Mouse (Mus musculus) midbrain, embryonic 12.5 days (tissue): Measurements from ENCODE around the gene Rhox10. TPM values are rescaled to one million over a fixed set of nuclear protein-coding genes. Genes with fewer than 3 reads are reported as not detected.
"Not testable (repeated sequence)": the region's sequence is repeated elsewhere in the genome, so short reads cannot be mapped to it uniquely, and the experiment has no call there.

Source experiments
- ATAC-seq: fragments of 200-750 bp; cut with Nextera tagmentation; 2 replicates; pipeline ENCODE4 v1.8.0; 2017; ENCODE audit warnings: low read depth, moderate TSS enrichment, moderate library complexity; ENCODE audit not compliant: low FRiP score
- H3K27ac ChIP-seq: fragments of 300-500 bp; sonication (generic); replicated peaks from 2 replicates; pipeline ENCODE4 v1.5.1; 2016; ENCODE audit warnings: mild to moderate bottlenecking
- H3K27me3 ChIP-seq: fragments of 300-500 bp; sonication (generic); 2 replicates; pipeline ENCODE4 v1.6.1; 2016; ENCODE audit warnings: mild to moderate bottlenecking
- H3K36me3 ChIP-seq: fragments of 300-500 bp; sonication (generic); 2 replicates; pipeline ENCODE4 v1.6.1; 2016
- H3K4me1 ChIP-seq: fragments of 300-500 bp; sonication (generic); 2 replicates; pipeline ENCODE4 v1.6.1; 2016
- H3K4me2 ChIP-seq: fragments of 300-500 bp; sonication (generic); replicated peaks from 2 replicates; pipeline ENCODE4 v1.6.1; 2016; ENCODE audit warnings: mild to moderate bottlenecking, moderate library complexity
- H3K4me3 ChIP-seq: fragments of 300-500 bp; sonication (generic); 2 replicates; pipeline ENCODE4 v1.5.1; 2016; ENCODE audit warnings: mild to moderate bottlenecking
- H3K9ac ChIP-seq: fragments of 300-500 bp; sonication (generic); replicated peaks from 2 replicates; pipeline ENCODE4 v1.6.1; 2016; ENCODE audit warnings: mild to moderate bottlenecking, moderate library complexity
- H3K9me3 ChIP-seq: fragments of 300-500 bp; sonication (generic); 2 replicates; pipeline ENCODE4 v1.6.1; 2016; ENCODE audit warnings: mild to moderate bottlenecking
- WGBS: fragments of 180-500 bp; shearing (Covaris S2); methylation state at CpG from one replicate; pipeline ENCODE4 v1.1.7; 2016; 5-methylcytosine and 5-hydroxymethylcytosine counted together
- polyA plus RNA-seq: library from polyadenylated mRNA; unstranded; fragments of >200 nt; fragmentation: Nextera tagmentation; extraction: Ambion mirVana; gene quantifications from 2 replicates; pipeline ENCODE4 v1.2.1, GENCODE M21; 2016

The Rhox10 gene
- polyA plus RNA-seq: not detected in 2 replicates

DNA sequence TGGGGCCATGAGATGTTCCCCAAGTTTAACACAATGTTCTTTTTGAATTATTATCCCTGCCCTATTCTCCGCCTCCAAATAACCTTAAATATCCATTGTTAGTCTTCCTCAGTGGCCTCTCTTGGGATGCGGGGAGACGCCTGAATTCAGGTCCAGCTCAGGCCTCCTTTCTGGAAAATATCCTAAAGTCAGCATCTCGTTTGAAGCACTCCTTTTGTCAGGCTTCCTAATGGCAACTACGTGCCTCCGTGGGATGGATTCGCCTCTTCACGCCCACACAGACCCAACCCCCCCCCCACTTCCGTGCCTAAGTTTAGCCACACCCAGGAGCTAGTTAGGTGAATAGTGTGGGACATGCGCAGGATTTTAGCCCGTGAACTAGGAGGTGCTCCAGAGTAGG lies at the start of gene Rhox10:
Rhox10 (plus strand) TSS at position 301 of the 400 bp plus-strand sequence.
- ATAC-seq: no peak
- H3K9me3 ChIP-seq: no peaks in the 10 kb centered on the region
- no peaks in the 10 kb centered on the region for H3K27me3 ChIP-seq
- H3K9ac ChIP-seq: no peak within 1 kb of the TSS
- H3K27ac ChIP-seq: no peak within 1 kb of the TSS
- no peaks in the 10 kb centered on the region for H3K36me3 ChIP-seq
- no peak within 1 kb of the TSS for H3K4me2 ChIP-seq
- no peak within 1 kb of the TSS for H3K4me3 ChIP-seq
- 91% methylated on average over 11 of the region's 11 CpGs for WGBS
- H3K4me1 ChIP-seq: no peaks in the 10 kb centered on the region

DNA sequence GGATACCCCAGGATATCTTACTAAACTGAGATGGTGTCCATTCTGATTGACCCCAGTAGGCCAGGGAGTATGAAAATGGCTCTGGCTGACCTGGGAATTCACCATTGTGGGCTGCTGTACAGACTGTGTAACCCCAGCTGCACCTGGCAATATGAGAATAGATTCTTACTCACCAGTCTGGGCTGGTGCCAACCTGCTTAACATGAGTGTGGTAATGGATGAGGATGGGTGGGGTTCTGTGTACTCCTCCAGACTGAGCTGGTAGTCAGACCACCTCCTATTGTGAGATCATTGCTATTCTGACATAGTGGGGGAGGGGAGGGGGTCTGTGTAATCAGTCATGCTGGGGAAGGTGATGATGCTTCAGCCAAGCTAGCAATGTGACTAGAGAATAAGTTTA lies 47.7 kb upstream of the Rhox10 start, which contains the start of gene Btg1-ps1:
Btg1-ps1 (minus strand) TSS at position 219 of the 400 bp plus-strand sequence.
- H3K27me3 ChIP-seq, H3K27ac ChIP-seq, H3K9me3 ChIP-seq, H3K4me1 ChIP-seq, H3K9ac ChIP-seq, H3K36me3 ChIP-seq, H3K4me3 ChIP-seq, ATAC-seq, H3K4me2 ChIP-seq: not testable (repeated sequence)

DNA sequence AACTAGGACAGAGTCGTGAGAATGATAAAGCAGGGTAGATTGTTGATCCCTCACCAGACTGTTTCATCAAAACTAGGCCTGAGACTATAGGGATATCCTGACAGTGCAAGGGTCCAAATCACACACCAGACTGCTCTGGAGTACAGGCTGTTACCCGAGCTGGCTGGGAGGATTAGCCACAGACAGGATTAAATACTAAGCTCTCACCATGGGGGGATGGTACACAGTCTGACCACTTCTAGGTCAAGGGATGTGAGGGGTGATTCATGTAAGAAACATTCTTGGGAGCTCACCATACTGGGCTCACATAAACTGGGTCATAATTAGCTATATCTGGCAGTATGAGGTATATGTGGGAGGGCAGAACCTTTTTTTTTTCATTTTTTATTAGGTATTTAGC lies 32.4 kb upstream of the Rhox10 start:
- Histone ChIP-seq H3K4me3 (no peak overlapping the region), H3K4me2 (no peak overlapping the region), H3K27me3 (no peaks in the 10 kb centered on the region), H3K27ac (no peak overlapping the region), H3K4me1 (no peaks in the 10 kb centered on the region), H3K9me3 (no peaks in the 10 kb centered on the region), H3K36me3 (no peaks in the 10 kb centered on the region), H3K9ac (no peak overlapping the region)
- 44% methylated on average over 2 of the region's 2 CpGs for WGBS
- no peak for ATAC-seq

DNA sequence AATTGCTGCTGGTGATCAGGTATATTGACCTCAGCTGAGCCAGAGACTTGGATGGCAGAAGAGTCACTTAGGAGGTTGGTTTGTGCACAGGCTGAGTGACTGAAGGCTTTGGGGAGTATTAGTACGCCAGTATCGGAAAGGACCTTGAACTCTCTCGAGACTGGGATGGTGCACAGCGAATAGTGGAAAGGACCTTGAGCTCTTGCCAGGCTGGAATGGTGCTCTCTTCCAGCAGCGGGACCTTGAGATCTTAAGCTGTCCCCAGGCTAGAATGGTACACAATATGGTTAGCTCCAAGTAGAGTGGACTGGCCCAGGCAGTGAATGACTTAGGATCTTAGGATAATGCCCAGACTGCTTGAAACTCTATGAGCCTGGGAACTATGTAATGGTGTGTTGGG lies 26.6 kb upstream of the Rhox10 start:
- Histone ChIP-seq H3K9ac (no peak overlapping the region), H3K4me2 (no peak overlapping the region), H3K9me3 (no peaks in the 10 kb centered on the region), H3K27ac (no peak overlapping the region), H3K4me3 (no peak overlapping the region), H3K4me1 (no peaks in the 10 kb centered on the region), H3K36me3 (no peaks in the 10 kb centered on the region), H3K27me3 (no peaks in the 10 kb centered on the region)
- ATAC-seq: no peak
- WGBS: 91% methylated on average over 5 of the region's 5 CpGs

DNA sequence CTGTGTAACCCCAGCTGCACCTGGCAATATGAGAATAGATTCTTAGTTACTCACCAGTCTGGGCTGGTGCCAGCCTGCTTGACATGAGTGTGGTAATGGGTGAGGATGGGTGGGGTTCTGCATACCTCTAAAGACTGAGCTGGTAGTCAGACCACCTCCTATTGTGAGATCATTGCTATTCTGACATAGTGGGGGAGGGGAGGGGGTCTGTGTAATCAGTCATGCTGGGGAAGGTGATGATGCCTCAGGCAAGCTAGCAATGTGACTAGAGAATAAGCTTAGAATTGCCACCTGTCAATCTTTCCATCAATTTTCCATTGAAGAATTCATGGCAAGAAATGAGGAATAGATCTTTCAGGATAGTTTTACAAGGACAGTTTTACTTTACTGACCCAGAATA lies 23.3 kb upstream of the Rhox10 start, which contains the start of gene Btg1-ps2:
Btg1-ps2 (minus strand) TSS at position 101 of the 400 bp plus-strand sequence.
- H3K9ac ChIP-seq: not testable (repeated sequence)

DNA sequence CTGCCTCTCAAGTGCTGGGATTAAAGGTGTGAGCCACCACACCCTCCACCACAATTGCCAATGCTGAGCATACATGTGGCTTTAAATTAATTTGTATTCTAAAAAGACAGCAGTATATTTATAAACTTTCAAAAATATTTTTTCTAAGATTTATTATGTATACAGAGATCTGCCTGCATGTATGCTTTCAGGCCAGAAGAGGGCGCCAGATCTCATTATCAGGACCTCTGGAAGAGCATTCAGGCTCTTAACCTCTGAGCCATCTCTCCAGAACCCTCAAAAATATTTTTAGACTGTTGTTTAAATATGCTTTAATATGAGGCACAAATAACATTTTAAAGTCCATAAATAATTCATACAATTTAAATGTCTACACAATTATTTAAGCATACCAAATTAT lies 4.7 kb upstream of the Rhox10 start:
- 0% methylated on average over 1 of the region's 1 CpGs for WGBS
- no peak overlapping the region for H3K4me2 ChIP-seq
- H3K27me3 ChIP-seq: no peaks in the 10 kb centered on the region
- H3K4me1 ChIP-seq: no peaks in the 10 kb centered on the region
- no peaks in the 10 kb centered on the region for H3K36me3 ChIP-seq
- no peak overlapping the region for H3K9ac ChIP-seq
- no peak for ATAC-seq
- no peak overlapping the region for H3K4me3 ChIP-seq
- H3K9me3 ChIP-seq: no peaks in the 10 kb centered on the region
- H3K27ac ChIP-seq: no peak overlapping the region

More for the DNA sequence above, 23.3 kb upstream of the Rhox10 start, which contains the start of gene Btg1-ps2:
- not testable (repeated sequence) for H3K4me1 ChIP-seq, H3K36me3 ChIP-seq, H3K27me3 ChIP-seq, H3K4me3 ChIP-seq, H3K9me3 ChIP-seq, H3K27ac ChIP-seq, H3K4me2 ChIP-seq, ATAC-seq

DNA sequence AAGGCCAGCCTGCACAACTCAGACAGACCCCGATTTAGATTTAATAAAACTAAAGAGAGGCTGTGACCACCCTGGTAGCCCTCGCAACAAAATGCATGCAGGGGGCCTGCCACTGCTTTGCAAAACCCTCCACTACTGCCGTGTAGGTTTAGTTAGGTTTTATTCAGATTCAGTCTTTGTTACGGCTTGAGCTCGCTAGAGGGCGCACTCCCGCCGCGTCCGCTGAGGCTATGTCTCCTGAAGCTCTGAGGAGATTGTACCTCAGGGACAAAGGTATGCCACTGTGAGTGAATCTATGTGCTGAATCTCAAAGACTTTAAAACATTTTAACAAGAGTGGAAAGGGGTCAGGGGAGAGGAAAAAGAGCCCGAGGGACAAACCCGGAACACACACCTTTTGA lies 18.0 kb downstream of the Rhox10 start:
- no peak for ATAC-seq
- Histone ChIP-seq H3K4me1 (no peaks in the 10 kb centered on the region), H3K27ac (no peak overlapping the region), H3K9ac (no peak overlapping the region), H3K4me2 (no peak overlapping the region), H3K4me3 (no peak overlapping the region), H3K36me3 (no peaks in the 10 kb centered on the region), H3K9me3 (no peaks in the 10 kb centered on the region), H3K27me3 (no peaks in the 10 kb centered on the region)
- WGBS: 24% methylated on average over 12 of the region's 12 CpGs

DNA sequence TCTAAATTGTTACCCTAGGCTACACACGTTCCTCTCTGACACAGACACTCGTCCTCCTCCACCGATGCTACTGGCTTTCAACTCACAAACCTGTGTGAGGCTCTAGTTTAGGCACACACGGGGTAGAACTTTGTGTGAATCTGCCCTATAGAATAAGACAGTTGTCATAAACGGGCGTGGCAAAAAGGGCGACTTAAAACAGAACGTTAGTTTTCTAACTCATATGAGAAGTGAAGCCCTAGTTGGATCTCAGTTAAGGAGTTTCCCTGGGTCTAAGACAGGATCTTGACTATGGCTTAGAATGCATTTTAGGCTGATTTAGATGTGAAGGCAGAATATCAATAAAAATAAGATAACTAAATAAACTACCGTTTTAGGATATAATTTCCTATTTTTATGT lies 18.8 kb downstream of the Rhox10 start, which contains the start of gene Rhox11:
Rhox11 (minus strand) TSS at position 101 of the 400 bp plus-strand sequence.
- Histone ChIP-seq H3K27me3 (no peaks in the 10 kb centered on the region), H3K9me3 (no peaks in the 10 kb centered on the region), H3K4me3 (no peak within 1 kb of the TSS), H3K4me2 (no peak within 1 kb of the TSS), H3K36me3 (no peaks in the 10 kb centered on the region), H3K4me1 (no peaks in the 10 kb centered on the region), H3K27ac (no peak within 1 kb of the TSS), H3K9ac (no peak within 1 kb of the TSS)
- no peak for ATAC-seq
- 84% methylated on average over 9 of the region's 9 CpGs for WGBS

DNA sequence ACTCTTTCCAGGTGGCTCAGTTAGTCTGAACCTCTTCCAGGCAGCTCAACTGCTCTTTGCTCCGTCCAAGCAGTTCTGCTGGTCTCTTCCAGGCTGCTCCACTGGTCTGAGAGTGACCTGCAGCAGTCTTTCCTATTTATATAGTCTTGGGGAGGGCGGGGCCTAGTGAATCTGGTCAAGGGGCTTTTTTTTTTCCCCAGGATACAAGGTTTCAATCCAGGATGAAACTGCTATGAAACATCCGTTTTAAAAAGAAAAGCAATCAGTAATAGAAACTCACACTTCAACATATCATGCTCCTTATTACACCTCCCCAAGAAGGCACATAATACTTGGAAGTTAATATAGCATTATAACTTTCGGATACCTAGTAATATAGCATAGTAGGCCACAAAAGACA lies 44.5 kb downstream of the Rhox10 start, which contains the start of gene Rhox12:
Rhox12 (minus strand) TSS at position 101 of the 400 bp plus-strand sequence.
- Histone ChIP-seq H3K27me3 (no peaks in the 10 kb centered on the region), H3K9ac (no peak within 1 kb of the TSS), H3K27ac (no peak within 1 kb of the TSS), H3K4me3 (no peak within 1 kb of the TSS), H3K4me2 (no peak within 1 kb of the TSS), H3K36me3 (no peaks in the 10 kb centered on the region), H3K4me1 (no peaks in the 10 kb centered on the region), H3K9me3 (no peaks in the 10 kb centered on the region)
- WGBS: 73% methylated on average over 4 of the region's 4 CpGs
- no peak for ATAC-seq

DNA sequence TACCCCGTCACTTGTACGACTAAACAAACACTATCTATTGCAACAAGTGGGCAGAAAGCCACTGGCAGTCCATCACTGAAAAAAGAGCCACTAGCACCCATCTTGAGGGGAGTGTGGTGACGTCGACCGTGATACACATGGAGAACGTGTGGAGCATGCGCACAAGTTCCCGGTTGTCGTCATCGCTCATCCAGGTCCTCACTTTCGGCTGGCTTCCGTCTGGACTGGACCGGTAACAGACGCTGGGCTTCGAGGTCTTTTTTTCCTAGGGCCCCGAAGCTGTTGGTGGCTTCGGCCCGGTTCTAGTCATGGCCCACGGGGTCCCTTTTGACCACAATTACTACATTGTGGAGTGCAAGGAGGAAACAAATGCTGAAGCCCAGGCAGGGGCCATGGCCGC lies 54.7 kb downstream of the Rhox10 start, which contains the start of gene Rhox13:
Rhox13 (plus strand) TSS at position 238 of the 400 bp plus-strand sequence.
- WGBS: 96% methylated on average over 20 of the region's 20 CpGs
- Histone ChIP-seq H3K4me1 (no peaks in the 10 kb centered on the region), H3K27ac (no peak within 1 kb of the TSS), H3K9me3 (peaks cover 5% of the 10 kb centered on the region; the same call in 1 of the 2 replicates), H3K27me3 (no peaks in the 10 kb centered on the region), H3K36me3 (no peaks in the 10 kb centered on the region), H3K4me3 (no peak within 1 kb of the TSS), H3K9ac (no peak within 1 kb of the TSS), H3K4me2 (no peak within 1 kb of the TSS)
- ATAC-seq: no peak

Other genes with a start within 250 kb of the Rhox10 start
- gene Rhox6, start 239.6 kb upstream of the Rhox10 start, polyA plus RNA-seq: not detected in 2 replicates
- gene Rhox7a, start 234.8 kb upstream of the Rhox10 start, polyA plus RNA-seq: not detected in 2 replicates
- not detected in 2 replicates for gene Rhox8, start 187.5 kb upstream of the Rhox10 start, polyA plus RNA-seq
- gene Rhox7b, start 169.2 kb upstream of the Rhox10 start, polyA plus RNA-seq: not detected in 2 replicates
- not detected in 2 replicates for gene Rhox9, start 164.7 kb upstream of the Rhox10 start, polyA plus RNA-seq
- not detected in 2 replicates for gene Btg1-ps1, start 47.7 kb upstream of the Rhox10 start, polyA plus RNA-seq
- not detected in 2 replicates for gene Btg1-ps2, start 23.4 kb upstream of the Rhox10 start, polyA plus RNA-seq
- gene Rhox11, start 18.7 kb downstream of the Rhox10 start, polyA plus RNA-seq: not detected in 2 replicates
- not detected in 2 replicates for gene Rhox12, start 44.4 kb downstream of the Rhox10 start, polyA plus RNA-seq
- not detected in 2 replicates for gene Rhox13, start 54.7 kb downstream of the Rhox10 start, polyA plus RNA-seq
- 6.2 and 6.6 TPM in 2 replicates for gene Zbtb33, start 123.3 kb downstream of the Rhox10 start, polyA plus RNA-seq
- gene Tmem255a, start 186.0 kb downstream of the Rhox10 start, polyA plus RNA-seq: 13.1 and 14.6 TPM in 2 replicates
- gene Atp1b4, start 249.7 kb downstream of the Rhox10 start, polyA plus RNA-seq: not detected in 2 replicates